Mouse (Mus musculus) effector memory CD4-positive, alpha-beta T cell, adult 7 months (primary cell): ENCODE data around the gene Ins2. TPM values are rescaled to one million over a fixed set of nuclear protein-coding genes. Genes with fewer than 3 reads are reported as not detected.

ENCODE experiments used
- polyA plus RNA-seq: library from polyadenylated mRNA; unstranded; fragments of 100-300 nt; shearing (Covaris generic); gene quantifications from one replicate; pipeline ENCODE4 v1.2.1, GENCODE M21; 2017

Ins2 gene
- not detected for polyA plus RNA-seq

DNA sequence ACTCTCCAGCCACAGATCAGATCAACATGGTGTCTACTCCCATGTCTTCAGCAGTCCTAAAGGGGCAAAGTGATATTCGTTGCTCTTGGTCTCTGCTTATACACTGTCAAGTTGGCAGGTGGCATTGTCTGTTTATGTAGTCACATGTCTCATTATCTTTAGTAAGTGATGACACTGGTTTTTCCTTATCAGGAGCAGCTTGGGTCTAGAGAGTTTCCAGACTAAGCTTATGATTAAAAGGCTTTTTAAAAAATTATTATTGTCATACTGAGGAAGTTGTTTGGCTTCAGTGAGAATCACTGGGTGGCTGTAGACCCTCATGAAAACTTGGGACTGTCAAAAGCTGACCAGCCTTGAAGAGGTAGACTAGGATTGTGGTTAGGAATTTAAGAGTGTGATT is at the start of gene Ins2:
Gene Ins2, minus strand, starts transcription at position 101 of the 400 bp plus-strand sequence.

DNA sequence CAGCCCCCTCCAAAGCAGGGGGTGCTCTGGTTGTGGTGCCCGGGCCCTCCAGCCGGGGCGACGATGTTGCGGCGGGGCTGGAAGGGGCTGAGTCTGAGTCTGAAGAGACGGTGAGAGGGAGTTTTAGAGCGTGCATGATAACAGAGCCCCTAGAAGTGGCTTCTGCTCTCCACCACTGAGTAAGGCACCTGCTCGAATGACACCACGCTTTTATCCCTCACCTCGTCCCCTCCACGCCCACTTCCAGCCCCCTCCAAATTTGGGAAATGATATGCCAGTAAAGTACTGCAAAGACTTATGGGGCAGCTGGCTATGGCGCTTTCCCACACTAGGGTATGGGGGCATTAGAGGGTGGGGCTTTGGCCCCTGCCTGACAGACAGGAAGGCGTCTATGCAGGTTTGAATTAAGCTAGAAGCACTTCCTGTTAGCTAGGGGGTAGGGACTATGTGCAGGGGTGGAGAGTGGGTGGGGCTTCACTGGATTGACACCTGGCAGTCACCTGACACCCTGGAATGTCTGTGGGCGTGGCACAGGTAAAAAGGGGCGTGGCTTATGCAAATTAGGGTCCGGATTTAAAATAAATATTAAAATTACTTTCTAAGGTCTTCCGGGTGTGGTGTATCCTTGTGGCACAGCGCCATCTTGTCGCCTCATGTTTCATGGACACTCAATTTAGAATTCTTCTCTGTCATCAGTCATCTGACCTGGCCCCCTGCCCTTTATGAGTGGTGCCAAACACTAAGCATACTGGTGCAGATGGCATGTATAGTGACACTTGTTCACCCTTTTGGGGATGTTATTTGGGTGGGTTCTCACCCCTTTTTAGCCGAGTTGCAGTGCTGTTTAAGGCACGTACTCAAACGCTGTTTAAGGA is 73.2 kb downstream of the Ins2 start, which contains the start of gene Gm49394:
Gene Gm49394, minus strand, starts transcription at position 192 of the 875 bp plus-strand sequence.

DNA sequence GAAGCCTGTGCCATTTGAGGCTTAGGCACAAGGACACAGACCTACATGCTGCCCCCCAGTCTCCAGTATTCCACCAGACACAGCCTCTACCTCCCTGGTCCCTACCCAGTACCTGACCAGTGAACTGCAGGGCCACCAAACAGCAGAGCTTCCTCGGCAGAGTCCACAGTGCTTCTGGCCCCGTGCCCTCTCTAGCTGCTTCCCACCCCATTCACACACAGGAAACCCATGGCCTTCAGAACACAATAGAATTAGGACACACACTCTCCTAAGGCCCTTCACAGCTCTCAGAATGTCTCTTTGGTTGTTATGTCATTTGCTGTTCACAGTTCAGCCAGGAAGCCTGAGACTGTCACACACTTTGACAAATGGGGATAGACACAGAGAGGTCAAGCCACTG is 76.5 kb downstream of the Ins2 start, which contains the start of gene Igf2:
Gene Igf2, minus strand, starts transcription at position 158 of the 400 bp plus-strand sequence.

Other genes starting within 250 kb of the Ins2 start
- gene Tnnt3, start 244.5 kb downstream of the Ins2 start, polyA plus RNA-seq = 5.0 TPM
- 4.9 TPM for gene Mrpl23, start 210.7 kb downstream of the Ins2 start, polyA plus RNA-seq
- not detected for gene Igf2, start 76.6 kb downstream of the Ins2 start, polyA plus RNA-seq
- gene Gm49394, start 73.4 kb downstream of the Ins2 start, polyA plus RNA-seq = not detected
- not detected for gene Th, start 187.7 kb upstream of the Ins2 start, polyA plus RNA-seq
- not detected for gene Ascl2, start 225.9 kb upstream of the Ins2 start, polyA plus RNA-seq